Mouse (Mus musculus): ENCODE results near the gene Eif4a1. TPM values are rescaled to one million over a fixed set of nuclear protein-coding genes. Genes with fewer than 3 reads are reported as not detected.

Eif4a1 gene
- total RNA-seq, 2 experiments from 2014 or later: 455 to 466 TPM

DNA sequence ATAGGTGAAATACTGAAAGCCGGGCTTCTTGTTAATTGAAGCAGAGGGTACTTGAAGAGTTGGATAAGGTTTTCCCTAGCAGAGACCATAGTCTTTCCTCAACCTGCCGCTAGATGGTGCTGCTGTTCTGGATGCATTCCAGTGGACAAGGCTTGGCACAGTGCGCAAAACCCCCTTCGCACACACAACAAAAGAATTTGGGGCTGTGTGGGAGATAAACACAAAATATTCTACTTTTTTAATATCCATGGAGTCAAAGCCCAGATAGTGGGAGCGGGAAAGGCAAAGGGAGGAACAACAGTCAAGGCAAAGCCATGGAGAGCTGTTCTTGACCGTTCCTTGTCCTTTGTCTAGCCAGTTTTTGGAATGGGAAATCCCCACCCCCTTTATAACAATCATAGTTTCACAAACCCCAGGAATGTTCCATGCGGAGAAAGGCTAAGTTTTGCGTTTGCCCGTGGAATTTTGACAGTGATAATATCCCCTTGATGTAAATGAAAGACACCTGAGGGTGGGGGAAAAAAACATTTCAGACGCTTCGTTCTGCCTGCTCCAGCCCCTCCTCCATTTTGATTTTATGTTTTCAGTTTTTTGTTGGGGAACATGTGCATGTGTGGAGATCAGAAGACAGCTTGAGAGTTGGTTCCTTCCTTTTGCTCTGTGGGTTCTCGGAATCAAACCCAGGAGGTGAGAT is 10.8 kb upstream of the Eif4a1 start:
- DNase-seq (ENCODE audit: extremely low spot score in 1 of 2, low spot score in 2 of 2): peak; percentile 90 to 92
- intact Hi-C loops (cut with DNase I): loop anchor here (2.0 to 5.0 kb wide), 2 partner anchors 34 to 72 kb away; no protein-coding TSS in a partner anchor

DNA sequence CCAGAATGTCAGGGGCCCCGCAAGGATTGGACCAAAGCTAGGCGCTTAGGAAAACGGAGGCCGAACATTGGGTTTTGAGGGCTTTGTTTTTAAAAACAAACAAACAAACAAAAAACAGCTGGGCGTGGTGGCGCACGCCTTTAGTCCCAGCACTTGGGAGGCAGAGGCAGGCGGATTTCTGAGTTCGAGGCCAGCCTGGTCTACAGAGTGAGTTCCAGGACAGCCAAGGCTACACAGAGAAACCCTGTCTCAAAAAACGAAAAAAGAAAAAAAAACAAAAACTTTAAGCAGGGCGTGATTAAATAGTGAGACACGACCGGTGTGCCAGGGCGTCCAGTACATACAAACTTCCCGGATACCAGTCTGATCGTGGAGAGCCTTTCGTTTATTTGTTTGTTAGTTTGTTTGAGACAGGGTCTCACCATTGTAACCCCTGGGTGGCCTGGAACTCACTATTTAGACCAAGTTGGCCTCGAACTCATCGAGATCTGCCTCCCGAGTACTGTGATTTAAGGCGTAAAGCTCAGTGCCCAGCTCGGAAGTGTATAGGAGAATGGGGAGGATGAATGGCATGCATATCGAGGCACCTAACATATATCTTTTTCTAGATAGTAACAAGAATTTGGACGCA is 10.1 kb upstream of the Eif4a1 start:
- no peak for DNase-seq (ENCODE audit: extremely low spot score in 1 of 2, low spot score in 2 of 2)
- intact Hi-C loops (cut with DNase I): loop anchor here (2.0 to 5.0 kb wide), 2 partner anchors 35 to 72 kb away; no protein-coding TSS in a partner anchor

DNA sequence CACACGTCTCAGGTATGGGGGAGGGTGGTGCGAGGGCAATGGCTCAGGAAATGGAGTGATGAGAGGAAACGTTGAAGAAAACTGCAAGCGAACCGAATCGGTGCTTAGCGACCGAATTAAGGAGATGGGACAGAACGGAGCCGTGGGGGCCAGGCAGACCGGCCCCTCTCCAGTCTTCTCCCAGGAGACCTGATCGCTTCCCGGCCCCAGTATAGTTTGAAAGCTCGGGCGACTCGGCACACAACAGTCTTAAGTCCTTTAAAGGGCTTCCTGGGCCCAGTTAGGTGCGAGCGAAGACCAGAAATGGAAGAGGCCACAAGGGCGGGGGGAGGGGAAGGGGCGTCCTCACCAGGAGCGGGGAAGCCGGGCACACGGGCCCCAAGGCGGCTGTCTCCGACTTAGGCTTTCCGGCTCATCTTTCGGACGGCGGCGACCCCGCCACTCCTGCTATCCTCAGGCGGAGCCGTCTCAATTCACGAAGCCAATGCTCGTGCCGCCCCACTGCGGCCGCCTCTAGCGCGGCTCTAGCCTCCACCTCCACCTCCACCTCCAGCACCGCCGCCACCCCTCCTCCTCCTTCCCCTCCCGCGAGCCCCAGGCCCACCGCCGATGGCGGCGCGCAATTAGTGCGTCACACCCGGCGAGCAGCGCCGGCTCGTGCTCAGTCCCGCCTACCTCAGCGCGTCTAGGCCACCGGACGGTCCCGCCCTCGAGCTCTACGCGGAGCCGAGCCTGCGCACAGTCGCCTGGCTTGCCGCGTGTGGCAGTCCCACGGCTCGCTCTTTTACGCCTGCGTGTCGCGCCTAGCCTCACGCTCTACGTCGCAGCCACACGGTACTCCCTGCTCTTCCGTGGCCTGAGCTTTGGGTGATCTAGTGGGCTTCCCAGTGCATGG is 9.3 kb upstream of the Eif4a1 start, which contains the start of gene Senp3:
Gene Senp3, minus strand, starts transcription at position 771 of the 895 bp plus-strand sequence.
- intact Hi-C loops (cut with DNase I): loop anchor here (2.0 to 5.0 kb wide), 2 partner anchors 36 to 73 kb away; no protein-coding TSS in a partner anchor
- peak; percentile 97 to 99 for DNase-seq (ENCODE audit: extremely low spot score in 1 of 2, low spot score in 2 of 2)

DNA sequence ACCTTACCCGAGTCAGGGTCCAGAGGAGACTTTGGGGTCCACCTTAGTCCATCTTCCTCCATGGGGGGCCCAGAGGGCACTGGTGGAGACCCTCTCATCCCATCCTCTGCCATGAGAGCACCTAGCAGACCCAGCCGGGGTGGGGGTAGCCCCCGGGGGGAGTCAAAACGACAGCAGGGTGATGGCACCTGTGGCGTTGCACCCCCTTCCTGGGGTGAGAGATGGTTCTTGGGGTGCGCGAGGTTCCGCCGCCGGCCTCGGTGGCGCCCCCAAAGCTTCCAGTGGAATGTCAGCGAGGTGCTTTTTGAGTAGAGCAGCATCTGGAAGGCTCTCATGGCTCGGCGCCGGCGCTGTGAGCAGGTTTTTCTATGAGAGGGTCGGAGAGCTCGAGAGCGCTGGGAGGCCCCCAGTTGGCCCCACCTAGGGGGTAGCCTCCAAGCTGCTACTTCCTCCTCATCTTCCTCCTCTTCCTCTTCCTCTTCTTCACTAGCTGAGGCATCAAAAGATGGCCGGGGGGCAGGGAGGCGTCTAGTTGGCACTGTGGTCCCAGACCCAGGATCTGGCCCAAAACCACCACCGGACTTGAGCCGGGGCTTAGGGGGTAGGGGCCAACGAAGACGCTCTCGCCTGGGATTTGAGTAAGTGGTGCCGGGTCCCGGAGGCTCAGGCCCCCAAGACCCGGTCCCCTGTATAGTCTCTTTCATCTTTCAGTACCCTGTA is 8.1 kb upstream of the Eif4a1 start:
- no peak for DNase-seq (ENCODE audit: extremely low spot score in 1 of 2, low spot score in 2 of 2)
- intact Hi-C loops (cut with DNase I): loop anchor here (5.0 kb wide), 1 partner anchor 37 kb away; no protein-coding TSS in a partner anchor

DNA sequence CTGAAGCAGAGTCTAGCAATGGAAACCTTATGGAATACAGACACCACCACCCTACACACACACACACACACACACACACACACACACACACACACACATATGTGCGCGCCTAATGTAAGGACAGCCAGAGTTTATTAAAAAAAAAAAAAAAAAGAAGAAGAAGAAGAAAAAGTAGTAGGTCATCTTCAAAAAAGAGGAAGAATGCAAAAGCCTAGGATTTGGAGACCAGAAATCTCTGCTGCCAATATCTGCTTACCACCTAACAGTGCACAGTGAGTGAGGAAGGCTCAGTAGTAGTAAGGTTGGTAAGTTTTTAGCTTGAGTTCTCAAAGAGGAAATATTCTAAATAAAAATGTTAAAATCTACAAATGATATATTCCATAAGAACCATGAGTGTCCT is 6.9 kb upstream of the Eif4a1 start:
- intact Hi-C loops (cut with DNase I): no loop called here
- no peak for DNase-seq (ENCODE audit: extremely low spot score in 1 of 2, low spot score in 2 of 2)

DNA sequence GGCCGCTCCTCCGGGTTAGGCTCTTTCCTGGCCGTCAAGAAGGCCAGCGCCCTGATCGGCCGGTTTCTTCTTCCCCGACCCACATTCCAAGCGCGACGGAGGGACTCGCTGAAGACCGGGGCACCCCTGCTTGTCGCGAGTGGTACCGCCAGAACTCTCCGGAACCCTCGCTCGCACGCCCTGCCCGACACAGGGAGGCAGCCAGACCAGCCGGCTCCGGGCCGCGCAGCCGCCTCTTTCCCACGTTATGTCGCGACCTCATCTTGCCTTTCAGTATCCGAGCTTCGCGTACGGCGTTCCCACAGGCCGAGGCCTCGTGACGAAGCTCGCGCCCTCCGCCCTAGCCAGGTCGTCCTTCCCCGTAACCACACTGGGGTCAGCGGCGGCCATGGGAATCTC is 498 bp downstream of the Eif4a1 start:
- intact Hi-C loops (cut with DNase I): no loop called here
- DNase-seq (ENCODE audit: extremely low spot score in 1 of 2, low spot score in 2 of 2): no peak

DNA sequence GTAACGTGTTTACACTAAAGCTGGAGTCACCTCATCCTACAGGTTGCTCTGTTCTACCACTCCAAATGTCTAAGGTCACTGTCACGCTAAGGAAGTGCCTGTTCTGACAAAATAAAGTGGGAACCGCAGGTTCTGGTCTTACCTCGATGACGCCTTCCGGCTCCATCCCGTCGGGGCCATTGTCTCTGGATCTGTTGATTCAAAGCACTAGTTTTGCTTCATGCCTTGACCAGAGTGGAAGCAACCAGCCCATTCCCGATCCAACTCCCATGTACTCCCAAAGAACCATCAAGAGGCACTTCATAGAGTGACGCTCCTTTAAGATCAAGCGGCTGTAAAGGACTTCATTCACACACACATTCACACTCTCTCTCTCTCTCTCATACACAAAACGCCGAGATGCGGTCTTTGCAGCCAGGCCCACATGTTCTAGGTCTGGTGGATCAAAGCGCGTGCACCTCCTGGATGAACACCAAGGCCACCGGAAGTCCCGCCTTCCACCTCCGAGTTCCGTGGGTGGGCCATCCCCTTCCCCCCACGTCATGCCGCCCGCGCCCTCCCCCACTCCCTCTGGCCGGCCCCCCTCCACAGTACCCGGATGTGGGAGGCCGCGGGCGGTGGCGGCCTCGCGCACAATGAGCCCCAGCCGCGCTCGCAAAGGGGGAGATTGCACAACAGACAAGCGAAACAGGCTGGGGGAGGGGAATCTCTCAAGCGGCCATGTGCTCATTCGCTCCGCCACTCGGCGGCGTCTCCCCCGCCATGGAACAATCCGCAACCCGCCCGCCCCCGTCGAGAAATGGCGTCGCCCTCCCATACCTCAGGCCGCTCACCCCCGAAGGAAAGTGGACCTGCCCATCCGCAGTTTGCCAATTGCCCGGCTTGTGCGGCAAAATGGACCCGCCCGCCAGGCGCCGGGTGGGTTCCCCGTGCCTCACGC is 1.2 kb downstream of the Eif4a1 start:
- DNase-seq (ENCODE audit: extremely low spot score in 1 of 2, low spot score in 2 of 2): peak; percentile 92 to 97
- intact Hi-C loops (cut with DNase I): no loop called here

DNA sequence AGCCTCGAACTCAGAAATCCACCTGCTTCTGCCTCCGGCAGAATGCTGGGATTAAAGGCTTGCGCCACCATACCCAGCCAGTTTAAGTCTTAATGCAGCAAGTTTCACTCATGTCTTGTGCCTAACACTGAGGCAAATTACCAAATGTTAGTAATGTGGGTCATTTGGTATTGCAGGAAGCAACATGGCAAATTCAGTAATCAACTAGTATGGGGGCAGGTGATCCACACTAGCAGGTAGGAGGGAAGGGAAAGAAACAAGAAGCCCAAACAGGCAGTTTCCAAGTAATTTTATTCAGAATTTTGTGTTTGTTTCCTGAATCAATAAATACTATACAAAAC is 5.6 kb downstream of the Eif4a1 start:
- DNase-seq (ENCODE audit: extremely low spot score in 1 of 2, low spot score in 2 of 2): no peak
- intact Hi-C loops (cut with DNase I): no loop called here

DNA sequence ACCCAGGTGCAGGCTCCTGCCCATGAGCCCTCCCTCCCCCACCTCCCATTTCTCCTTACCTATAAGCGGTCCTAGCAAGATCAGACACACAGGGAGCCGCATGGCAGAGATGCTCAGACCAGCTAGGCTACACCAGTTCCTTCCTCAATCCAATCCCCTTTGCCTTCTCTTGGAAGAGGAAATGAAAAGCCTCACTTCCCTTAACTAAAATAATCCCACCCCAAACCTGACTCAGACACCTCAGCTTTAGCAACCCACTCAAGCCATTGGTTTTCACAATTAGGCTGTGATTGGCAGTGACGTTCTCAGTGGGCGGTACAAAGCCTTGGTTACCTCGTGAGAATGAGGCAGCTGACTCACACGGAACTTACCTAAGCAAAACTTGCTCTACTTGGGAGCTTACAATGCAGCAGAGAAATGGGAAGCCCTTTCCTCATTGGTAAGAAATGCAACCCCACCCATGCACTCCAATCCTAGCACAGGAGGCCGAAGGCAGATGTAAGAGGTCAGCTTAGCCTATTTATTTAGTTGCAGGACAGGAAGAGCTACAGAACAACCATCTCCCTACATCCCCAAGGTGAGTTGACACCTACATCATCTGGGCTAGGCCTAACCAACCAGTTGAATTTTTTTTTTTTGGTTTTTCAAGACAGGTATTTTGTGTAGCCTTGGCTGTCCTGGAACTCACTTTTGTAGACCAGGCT is 6.1 kb downstream of the Eif4a1 start, which contains the start of gene Cd68:
Gene Cd68, minus strand, starts transcription at position 193 of the 704 bp plus-strand sequence.
- intact Hi-C loops (cut with DNase I): no loop called here
- DNase-seq (ENCODE audit: extremely low spot score in 1 of 2, low spot score in 2 of 2): peak in 1 of 2 experiments; percentile 68

DNA sequence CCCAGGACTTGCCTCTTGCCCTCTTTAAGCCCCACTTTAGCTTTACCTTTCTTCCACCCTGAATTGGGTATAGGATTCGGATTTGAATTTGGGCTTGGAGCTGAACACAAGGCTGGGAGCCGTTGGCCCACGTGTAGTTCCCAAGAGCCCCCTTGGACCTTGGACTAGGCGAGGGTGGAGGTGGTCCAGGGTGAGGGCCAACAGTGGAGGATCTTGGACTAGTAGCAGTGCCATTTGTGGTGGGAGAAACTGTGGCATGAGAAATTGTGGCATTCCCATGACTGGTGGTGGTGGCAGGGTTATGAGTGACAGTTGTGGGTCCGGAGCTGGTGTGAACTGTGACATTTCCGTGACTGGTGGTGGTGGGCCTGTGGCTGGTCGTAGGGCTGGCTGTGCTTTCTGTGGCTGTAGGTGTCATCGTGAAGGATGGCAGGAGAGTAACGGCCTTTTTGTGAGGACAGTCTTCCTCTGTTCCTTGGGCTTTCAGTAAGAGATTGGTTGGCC is 6.7 kb downstream of the Eif4a1 start:
- intact Hi-C loops (cut with DNase I): no loop called here
- no peak for DNase-seq (ENCODE audit: extremely low spot score in 1 of 2, low spot score in 2 of 2)

DNA sequence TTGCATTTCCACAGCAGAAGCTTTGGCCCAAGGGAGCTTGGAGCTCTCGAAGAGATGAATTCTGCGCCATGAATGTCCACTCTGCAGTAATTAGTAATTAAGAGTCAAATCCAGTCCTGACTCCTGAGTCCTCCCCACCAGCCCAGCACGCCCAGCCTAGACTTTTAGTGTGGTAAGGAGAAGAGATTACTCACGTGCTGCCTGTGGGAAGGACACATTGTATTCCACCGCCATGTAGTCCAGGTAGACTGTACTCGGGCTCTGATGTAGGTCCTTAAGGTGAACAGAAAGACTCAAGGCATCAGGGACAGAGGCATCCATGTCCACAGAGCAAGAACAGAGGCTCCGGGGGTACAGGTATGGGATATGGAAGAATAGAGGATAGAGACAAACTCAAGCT is 7.4 kb downstream of the Eif4a1 start:
- DNase-seq (ENCODE audit: extremely low spot score in 1 of 2, low spot score in 2 of 2): no peak
- intact Hi-C loops (cut with DNase I): no loop called here

DNA sequence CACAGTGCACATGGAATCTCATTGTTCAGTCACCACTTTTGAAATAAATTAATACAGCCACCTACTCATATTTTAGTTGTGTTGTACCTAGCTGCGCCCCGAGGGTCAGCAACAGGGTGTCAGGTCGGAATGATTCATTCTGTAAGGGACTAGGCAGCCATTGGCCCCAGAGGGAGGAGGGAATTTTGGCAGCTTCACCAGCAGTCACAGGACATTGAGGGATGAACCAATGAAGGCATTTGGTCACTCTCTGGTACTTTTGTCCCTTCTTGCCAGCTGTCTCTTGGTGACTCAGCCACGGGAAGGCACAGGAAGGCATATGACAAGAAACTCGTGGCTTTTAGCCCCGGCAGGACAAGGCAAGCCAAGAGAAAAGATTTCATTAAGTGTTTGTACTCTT is 8.4 kb downstream of the Eif4a1 start:
- DNase-seq (ENCODE audit: extremely low spot score in 1 of 2, low spot score in 2 of 2): no peak
- intact Hi-C loops (cut with DNase I): no loop called here

DNA sequence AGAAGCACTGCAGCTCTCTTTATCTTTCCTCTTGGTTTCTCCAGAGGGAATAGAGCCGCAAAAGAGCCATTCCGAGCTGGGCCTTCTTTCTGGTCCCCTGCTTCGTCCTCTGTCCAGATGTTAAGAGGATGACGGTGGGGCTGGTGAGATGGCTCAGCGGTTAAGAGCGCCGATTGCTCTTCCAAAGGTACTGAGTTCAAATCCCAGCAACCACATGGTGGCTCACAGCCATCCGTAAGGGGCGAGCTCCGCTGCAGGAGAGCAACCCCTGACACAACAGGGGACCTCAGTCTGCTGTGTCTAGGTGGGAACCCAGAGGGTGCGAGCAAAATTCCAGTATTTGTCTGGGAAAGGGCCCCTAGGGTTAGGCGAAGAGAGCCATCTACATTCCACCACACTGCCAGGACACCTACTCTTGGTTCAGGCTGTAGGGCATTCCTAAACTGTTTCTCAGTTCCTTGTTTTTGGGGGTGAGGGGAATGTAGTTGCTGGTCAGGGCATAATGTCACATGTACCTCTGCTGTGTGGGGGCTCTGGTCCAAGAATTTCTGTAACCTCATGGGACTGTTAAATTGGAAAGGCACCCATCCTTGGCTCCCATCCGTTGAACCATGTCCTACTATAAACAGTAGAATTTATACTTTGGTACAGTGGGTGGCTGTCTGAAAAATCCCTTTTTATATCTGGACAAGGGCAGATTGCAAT is 9.1 kb downstream of the Eif4a1 start:
- intact Hi-C loops (cut with DNase I): no loop called here
- no peak for DNase-seq (ENCODE audit: extremely low spot score in 1 of 2, low spot score in 2 of 2)

DNA sequence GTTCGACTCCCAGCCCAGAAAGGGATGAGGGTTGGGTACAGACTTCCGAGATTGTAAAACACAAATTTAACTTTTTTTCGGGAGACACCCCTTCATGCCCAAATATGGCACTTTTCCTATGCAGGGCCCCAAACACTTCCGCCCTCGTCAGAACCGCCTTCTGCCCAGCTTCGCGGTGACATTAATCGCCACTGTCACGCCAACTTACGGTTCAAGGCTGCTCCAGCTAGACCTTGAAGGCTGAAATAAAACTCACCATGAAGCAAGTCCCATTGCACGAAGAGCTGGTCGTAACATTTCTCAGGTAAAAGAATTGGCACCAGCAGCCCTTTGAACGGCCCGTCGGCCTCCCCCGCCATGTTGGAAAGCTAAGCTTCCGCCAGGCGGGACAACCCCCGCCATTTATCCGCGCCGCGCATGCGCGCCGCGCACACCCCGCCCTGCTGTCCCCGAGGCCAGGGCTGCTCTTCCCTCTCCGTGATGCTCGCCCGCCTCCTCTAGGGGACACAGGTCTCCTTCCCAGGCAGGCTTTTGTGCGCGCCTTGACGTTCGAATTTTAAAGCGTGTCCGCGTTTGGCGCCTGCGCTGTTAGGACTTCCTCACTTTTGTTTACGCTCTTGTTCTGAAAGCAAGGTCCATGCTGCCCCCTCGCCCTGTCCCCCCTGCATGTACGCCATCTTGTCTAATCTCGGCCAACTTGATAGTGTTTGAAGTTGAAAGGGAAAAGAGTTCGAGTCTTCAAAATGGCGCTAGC is 9.8 kb downstream of the Eif4a1 start, which contains the start of gene Mpdu1:
Gene Mpdu1, minus strand, starts transcription at position 430 of the 754 bp plus-strand sequence.
- intact Hi-C loops (cut with DNase I): no loop called here
- DNase-seq (ENCODE audit: extremely low spot score in 1 of 2, low spot score in 2 of 2): peak; percentile 94 to 98

DNA sequence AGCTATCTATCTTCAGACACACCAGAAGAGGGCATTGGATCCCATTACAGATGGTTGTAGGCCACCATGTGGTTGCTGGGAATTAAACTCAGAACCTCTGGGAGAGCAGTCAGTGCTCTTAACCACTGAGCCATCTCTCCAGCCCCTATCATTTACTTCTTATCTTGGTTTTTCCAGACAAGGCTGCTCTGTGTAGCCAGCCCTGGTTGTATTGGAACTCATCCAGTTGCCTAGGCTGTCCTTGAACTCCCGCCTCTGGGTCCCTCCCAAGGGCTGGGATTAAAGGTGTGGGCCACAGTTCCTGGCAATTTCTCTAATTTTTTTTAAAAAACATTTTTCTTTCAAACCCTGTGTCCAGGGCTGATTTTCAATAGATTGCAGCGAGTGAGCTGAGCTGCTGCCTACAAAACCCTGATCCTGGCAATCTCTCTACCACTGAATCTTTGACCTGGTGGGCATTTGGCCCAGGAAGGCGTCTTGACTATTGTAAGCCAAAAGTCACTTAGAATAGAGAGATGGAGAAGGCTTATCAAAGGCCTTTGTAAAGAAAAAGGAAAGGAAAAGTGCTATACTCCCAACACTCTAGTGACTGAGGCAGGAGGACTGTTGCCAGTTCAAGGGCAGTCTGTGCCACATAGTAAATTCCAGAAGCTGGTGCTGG is 10.9 kb downstream of the Eif4a1 start:
- no peak for DNase-seq (ENCODE audit: extremely low spot score in 1 of 2, low spot score in 2 of 2)
- intact Hi-C loops (cut with DNase I): no loop called here

Data from left cerebral cortex, postnatal 10 days (tissue).